ENCODE assay signal across 9 mouse cellular contexts in the genomic region with DNA sequence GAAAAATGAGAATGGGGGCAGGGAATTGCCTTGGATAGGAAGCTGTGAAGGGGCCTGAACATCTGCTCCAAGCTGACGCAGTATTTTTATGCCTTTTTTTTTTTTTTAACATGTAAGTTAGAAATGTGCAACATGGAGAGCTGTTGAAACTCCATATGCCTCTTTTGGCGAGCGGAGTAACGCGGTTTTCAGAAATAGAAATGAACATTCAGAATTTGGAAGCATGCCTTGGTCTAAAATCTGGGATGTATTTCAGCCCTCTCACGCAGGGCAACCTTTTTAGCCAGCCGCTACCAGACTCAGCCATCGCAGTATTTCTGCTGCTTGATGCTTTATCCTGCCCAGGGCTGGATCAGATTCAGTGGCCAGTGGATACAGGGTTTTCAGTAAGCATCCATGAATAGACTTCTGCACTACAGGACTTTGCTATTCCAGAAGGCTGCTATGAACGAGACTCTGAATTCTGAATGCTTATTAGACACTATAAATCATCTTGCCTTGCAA.
DNase-seq lines count a peak whose midpoint lies in the region; ATAC-seq and TF ChIP-seq lines count a peak whose summit lies in the region.
"Had no signal": no experiment of that assay in that cellular context is flagged by ENCODE, and none has a peak within 500 bp of the region (broad histone marks: within the 10 kb centered on the region; RNA-seq: fewer than 3 reads in every experiment).

No protein-coding gene starts in this region.

- H3K27me3 ChIP-seq in hindbrain, postnatal 0 days (ENCODE audit: insufficient read depth, low read length), result no peaks in the 10 kb centered on the region
- no peaks in the 10 kb centered on the region for H3K27me3 ChIP-seq in limb, embryonic 15.5 days

- peak; percentile 30 for DNase-seq in heart, adult 11 months
- no peak for DNase-seq in heart, postnatal 10 days
- DNase-seq in cerebellum, adult 9-10 months, result peak; percentile 88
- DNase-seq in hindbrain, postnatal 0 days (ENCODE audit: low spot score), result peak; percentile 40
- no peak for DNase-seq in liver
- DNase-seq in lung, postnatal 10 days, result no peak
- DNase-seq: thymus, postnatal 14 days had no signal

- WGBS in hindbrain, postnatal 0 days, result 57% methylated on average over 9 of the region's 9 CpGs
- WGBS in limb, embryonic 15.5 days, result 44% methylated on average over 9 of the region's 9 CpGs

- no peak overlapping the region for H3K4me2 ChIP-seq in hindbrain, postnatal 0 days (ENCODE audit: low read depth, low read length)
- no peak overlapping the region for H3K4me2 ChIP-seq in limb, embryonic 15.5 days

- no peak for TF ChIP-seq CTCF in hindbrain, postnatal 0 days (IDR thresholded peaks at IDR 0.05; ENCODE audit: low read depth)

- H3K36me3 ChIP-seq in hindbrain, postnatal 0 days (ENCODE audit: insufficient read depth, low read length), result no peaks in the 10 kb centered on the region
- no peaks in the 10 kb centered on the region for H3K36me3 ChIP-seq in limb, embryonic 15.5 days

- intact Hi-C loops in heart, postnatal 10 days (cut with DNase I), result no loop called here

- no peaks in the 10 kb centered on the region for H3K9me3 ChIP-seq in hindbrain, postnatal 0 days (ENCODE audit: low read length)
- H3K9me3 ChIP-seq in limb, embryonic 15.5 days, result no peaks in the 10 kb centered on the region

- H3K9ac ChIP-seq in hindbrain, postnatal 0 days (replicated peaks; ENCODE audit: low read length), result no peak overlapping the region
- H3K9ac ChIP-seq in limb, embryonic 15.5 days, result no peak overlapping the region

- H3K27ac ChIP-seq in hindbrain, postnatal 0 days, result peak overlapping the region; percentile 42; the same call in 1 of the 2 replicates
- 0 out of 2 replicates have a peak overlapping the region, but pooled peaks have one; percentile 54 for H3K27ac ChIP-seq in limb, embryonic 15.5 days

- H3K4me3 ChIP-seq in hindbrain, postnatal 0 days (ENCODE audit: low read length), result no peak overlapping the region
- no peak overlapping the region for H3K4me3 ChIP-seq in limb, embryonic 15.5 days

- no peaks in the 10 kb centered on the region; the same call in 1 of the 2 replicates for H3K4me1 ChIP-seq in hindbrain, postnatal 0 days (ENCODE audit: insufficient read depth, low read length)
- H3K4me1 ChIP-seq in limb, embryonic 15.5 days, result peaks cover 5% of the 10 kb centered on the region; the same call in 1 of the 2 replicates

- no peak for ATAC-seq in hindbrain, postnatal 0 days
- 0 out of 2 replicates have a peak, but pooled peaks have one; percentile 48 for ATAC-seq in limb, embryonic 15.5 days (ENCODE audit: insufficient number of reproducible peaks, low FRiP score, low TSS enrichment, low read depth)
- ATAC-seq in CD4-positive, CD25-positive, alpha-beta regulatory T cell, adult 4 months, result no peak

Comparison
In these comparisons a context has a peak if more than half of its experiments do, and no peak if none do; other contexts are left out.
1. DNase-seq: peak in heart, adult 11 months (single experiment), cerebellum, adult 9-10 months (single experiment) and hindbrain, postnatal 0 days (single experiment); none in heart, postnatal 10 days (0 of 2), liver (single experiment) and lung, postnatal 10 days (single experiment).